Mouse (Mus musculus) hindbrain, postnatal 0 days (tissue): ENCODE measurements around the gene Lsp1. TPM values are rescaled to one million over a fixed set of nuclear protein-coding genes. Genes with fewer than 3 reads are reported as not detected.
A peak's percentile ranks its signal among the peaks of the same experiment; 100 is the strongest.

Source experiments
- ATAC-seq: fragments of 200-750 bp; cut with Nextera tagmentation; 2 replicates; pipeline ENCODE4 v1.8.0; 2017; ENCODE audit warnings: mild to moderate bottlenecking, moderate TSS enrichment, moderate library complexity
- DNase-seq: peaks from one replicate; pipeline ENCODE4 v3.0.0-alpha.2; 2015; ENCODE audit warnings: low spot score
- H3K27ac ChIP-seq: fragments of 300-500 bp; sonication (generic); 2 replicates; pipeline ENCODE4 v1.5.1; 2014; ENCODE audit warnings: mild to moderate bottlenecking
- H3K27me3 ChIP-seq: fragments of 300-500 bp; sonication (generic); 2 replicates; pipeline ENCODE4 v1.6.1; 2014; ENCODE audit warnings: low read length, mixed read lengths; ENCODE audit not compliant: insufficient read depth
- H3K36me3 ChIP-seq: fragments of 300-500 bp; sonication (generic); 2 replicates; pipeline ENCODE4 v1.6.1; 2014; ENCODE audit warnings: low read length, mixed read lengths; ENCODE audit not compliant: insufficient read depth
- H3K4me1 ChIP-seq: fragments of 300-500 bp; sonication (generic); 2 replicates; pipeline ENCODE4 v1.6.1; 2014; ENCODE audit warnings: antibody characterized with exemption, low read length, mixed read lengths; ENCODE audit not compliant: insufficient read depth
- H3K4me2 ChIP-seq: fragments of 300-500 bp; sonication (generic); 2 replicates; pipeline ENCODE4 v1.6.1; 2014; ENCODE audit warnings: low read depth, mild to moderate bottlenecking, low read length, moderate library complexity, mixed read lengths
- H3K4me3 ChIP-seq: fragments of 300-500 bp; sonication (generic); 2 replicates; pipeline ENCODE4 v1.5.1; 2014; ENCODE audit warnings: low read length
- H3K9ac ChIP-seq: fragments of 300-500 bp; sonication (generic); replicated peaks from 2 replicates; pipeline ENCODE4 v1.6.1; 2014; ENCODE audit warnings: mild to moderate bottlenecking, low read length, moderate library complexity, mixed read lengths
- H3K9me3 ChIP-seq: fragments of 300-500 bp; sonication (generic); 2 replicates; pipeline ENCODE4 v1.6.1; 2016; ENCODE audit warnings: low read length, mixed read lengths
- CTCF ChIP-seq: IDR thresholded peaks from 2 replicates; pipeline ENCODE4 v1.5.1; 2016; ENCODE audit warnings: antibody characterized with exemption, control low read depth, low read depth
- WGBS: fragments of 180-500 bp; shearing (Covaris S2); extraction: QIAGEN DNeasy Blood & Tissue Kit; methylation state at CpG from one replicate; pipeline ENCODE4 v1.1.7; 2014; 5-methylcytosine and 5-hydroxymethylcytosine counted together
- polyA plus RNA-seq: library from polyadenylated mRNA; unstranded; fragments of >200 nt; fragmentation: Nextera tagmentation; extraction: Ambion mirVana; gene quantifications from 2 replicates; pipeline ENCODE4 v1.2.1, GENCODE M21; 2015
- total RNA-seq: library from RNA; depleted of rRNA; stranded (reverse); fragments of >200 nt; gene quantifications from 2 replicates; pipeline ENCODE4 v1.2.3, GENCODE M21; 2014

Lsp1 gene
- total and polyA plus RNA-seq, 2 experiments from 2014 or later = 4.6 to 7.2 TPM

DNA sequence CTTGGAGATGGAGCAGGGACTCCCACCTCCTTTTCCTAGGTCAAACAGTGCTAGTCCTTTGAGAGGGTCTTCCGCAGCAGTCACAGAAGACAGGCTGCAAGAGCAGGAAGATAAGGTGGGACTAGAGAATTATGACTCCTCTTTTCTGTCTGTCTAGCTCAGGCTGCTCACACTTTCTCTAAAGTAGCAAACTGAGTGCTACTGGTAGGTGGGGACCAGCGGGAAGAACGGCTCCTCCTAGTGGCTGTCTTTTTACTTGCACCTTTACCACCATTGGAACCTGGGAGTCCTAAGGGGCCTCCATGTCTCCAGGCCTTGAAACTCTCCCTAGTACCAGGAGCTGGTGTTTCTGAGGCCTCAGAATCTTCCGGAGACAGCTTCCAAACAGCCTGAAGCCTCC is 25.1 kb upstream of the Lsp1 start:
- ATAC-seq (no peak), DNase-seq (peak; percentile 76)
- H3K27me3 ChIP-seq = no peaks in the 10 kb centered on the region
- H3K9ac ChIP-seq = no peak overlapping the region
- WGBS = 24% methylated on average over 4 of the region's 4 CpGs
- no peaks in the 10 kb centered on the region for H3K9me3 ChIP-seq
- no peak overlapping the region for H3K4me3 ChIP-seq
- no peak overlapping the region for H3K27ac ChIP-seq
- peak; percentile 81 for TF ChIP-seq CTCF
- no peak overlapping the region for H3K4me2 ChIP-seq
- H3K4me1 ChIP-seq = peaks cover 5% of the 10 kb centered on the region
- H3K36me3 ChIP-seq = no peaks in the 10 kb centered on the region

DNA sequence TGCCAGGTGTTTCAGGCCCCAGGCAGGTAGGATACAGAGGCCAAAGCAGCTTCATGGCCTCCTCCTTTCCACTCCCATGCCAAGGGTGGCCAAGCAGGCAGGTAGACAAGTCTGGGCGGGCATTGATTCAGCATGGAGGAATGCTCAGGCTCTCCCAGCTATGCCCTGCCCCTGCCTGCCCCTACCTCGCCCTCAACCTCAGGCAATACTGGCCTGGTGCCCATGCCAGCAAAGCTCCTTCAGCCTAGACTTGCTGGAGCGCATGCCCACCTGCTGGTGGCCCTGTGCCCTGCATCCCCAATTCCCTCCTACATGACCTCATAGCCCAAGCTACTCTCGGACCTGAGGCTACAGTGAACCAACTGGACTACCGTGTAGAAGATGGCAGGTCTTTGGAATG is 23.3 kb upstream of the Lsp1 start:
- H3K27ac ChIP-seq = no peak overlapping the region
- H3K4me2 ChIP-seq = no peak overlapping the region
- TF ChIP-seq CTCF = peak; percentile 41
- no peaks in the 10 kb centered on the region for H3K27me3 ChIP-seq
- no peaks in the 10 kb centered on the region for H3K4me1 ChIP-seq
- WGBS = 83% methylated on average over 5 of the region's 5 CpGs
- DNase-seq = no peak
- H3K36me3 ChIP-seq = no peaks in the 10 kb centered on the region
- no peak overlapping the region for H3K9ac ChIP-seq
- H3K9me3 ChIP-seq = no peaks in the 10 kb centered on the region
- H3K4me3 ChIP-seq = no peak overlapping the region
- ATAC-seq = no peak

DNA sequence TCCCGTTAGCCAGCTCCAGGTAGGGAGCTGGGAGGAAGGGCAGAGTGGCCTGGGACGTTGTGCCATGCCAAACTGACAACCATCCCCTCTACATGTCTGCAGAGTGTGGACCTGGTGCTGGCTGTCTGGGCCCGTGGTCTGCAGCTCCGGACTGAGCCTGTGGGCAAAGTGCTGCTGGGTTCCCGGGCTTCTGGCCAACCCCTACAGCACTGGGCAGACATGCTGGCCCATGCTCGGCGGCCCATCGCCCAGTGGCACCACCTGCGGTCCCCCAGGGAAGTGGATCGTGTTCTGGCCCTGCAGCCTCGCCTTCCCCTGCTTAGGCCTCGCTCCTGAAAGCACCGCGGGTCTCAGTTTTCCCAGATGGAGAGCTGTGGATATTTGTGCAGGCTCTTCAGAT is 20.6 kb upstream of the Lsp1 start:
- Histone ChIP-seq H3K4me3 (no peak overlapping the region), H3K9me3 (no peaks in the 10 kb centered on the region), H3K27ac (no peak overlapping the region), H3K9ac (no peak overlapping the region), H3K4me2 (no peak overlapping the region), H3K4me1 (no peaks in the 10 kb centered on the region), H3K36me3 (no peaks in the 10 kb centered on the region), H3K27me3 (no peaks in the 10 kb centered on the region)
- ATAC-seq (no peak), DNase-seq (no peak)
- 65% methylated on average over 14 of the region's 14 CpGs for WGBS
- no peak for TF ChIP-seq CTCF

DNA sequence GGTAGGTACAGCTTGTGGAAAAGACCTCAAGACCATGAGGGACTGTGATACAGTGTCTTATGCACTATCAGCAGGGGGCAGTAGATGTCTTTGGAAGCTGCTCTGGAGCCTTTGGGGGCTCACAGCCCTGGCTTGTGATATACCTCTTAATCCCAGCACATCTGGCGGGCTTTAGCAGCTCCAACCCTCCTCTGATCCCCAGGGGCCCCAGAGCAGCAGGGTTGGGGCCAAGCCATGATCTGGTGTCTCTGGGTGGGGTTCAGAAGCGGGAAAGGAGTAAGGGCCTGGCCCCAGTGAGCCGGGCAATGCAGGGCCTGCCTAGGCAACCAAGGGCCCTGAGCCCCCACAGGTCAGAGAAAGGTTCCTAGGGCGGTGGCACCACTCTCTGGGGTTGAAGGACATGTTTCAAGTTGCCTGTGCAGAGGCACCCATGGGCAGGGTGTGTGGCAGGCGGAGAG is 19.9 kb upstream of the Lsp1 start:
- peak; percentile 74 for DNase-seq
- Histone ChIP-seq H3K4me2 (no peak overlapping the region), H3K9me3 (no peaks in the 10 kb centered on the region), H3K9ac (no peak overlapping the region), H3K4me3 (no peak overlapping the region), H3K36me3 (no peaks in the 10 kb centered on the region), H3K4me1 (no peaks in the 10 kb centered on the region), H3K27me3 (no peaks in the 10 kb centered on the region), H3K27ac (no peak overlapping the region)
- WGBS = 60% methylated on average over 5 of the region's 5 CpGs
- ATAC-seq = peak; percentile 80; the same call in 1 of the 2 replicates
- TF ChIP-seq CTCF = peak; percentile 71

DNA sequence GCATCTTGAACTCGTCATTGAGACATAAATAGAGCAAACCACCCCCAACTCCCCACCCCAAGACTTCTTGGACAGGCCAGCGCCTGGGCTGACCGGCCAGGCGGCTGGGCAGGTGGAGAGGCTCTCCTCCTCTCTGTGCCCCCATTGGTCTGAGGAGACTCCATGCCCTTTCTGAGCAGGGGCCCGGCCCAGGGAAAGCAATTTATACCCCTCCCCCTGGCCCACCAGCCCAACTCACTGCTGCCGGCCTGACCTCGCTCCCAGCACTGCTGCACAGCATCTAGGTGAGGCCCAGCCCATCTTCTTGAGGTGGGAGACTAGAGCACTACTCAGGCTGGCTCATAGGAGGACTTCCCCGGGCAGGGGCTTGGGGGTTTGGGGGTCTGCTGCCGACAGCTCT is 19.0 kb upstream of the Lsp1 start, which contains the start of gene Tnni2:
TSS of gene Tnni2 (plus strand) at position 224 of the 400 bp plus-strand sequence.
- DNase-seq (no peak), ATAC-seq (no peak)
- Histone ChIP-seq H3K4me1 (no peaks in the 10 kb centered on the region), H3K27me3 (no peaks in the 10 kb centered on the region), H3K4me2 (no peak within 1 kb of the TSS), H3K36me3 (no peaks in the 10 kb centered on the region), H3K27ac (no peak within 1 kb of the TSS), H3K4me3 (no peak within 1 kb of the TSS), H3K9ac (no peak within 1 kb of the TSS), H3K9me3 (no peaks in the 10 kb centered on the region)
- 81% methylated on average over 9 of the region's 9 CpGs for WGBS
- no peak for TF ChIP-seq CTCF

DNA sequence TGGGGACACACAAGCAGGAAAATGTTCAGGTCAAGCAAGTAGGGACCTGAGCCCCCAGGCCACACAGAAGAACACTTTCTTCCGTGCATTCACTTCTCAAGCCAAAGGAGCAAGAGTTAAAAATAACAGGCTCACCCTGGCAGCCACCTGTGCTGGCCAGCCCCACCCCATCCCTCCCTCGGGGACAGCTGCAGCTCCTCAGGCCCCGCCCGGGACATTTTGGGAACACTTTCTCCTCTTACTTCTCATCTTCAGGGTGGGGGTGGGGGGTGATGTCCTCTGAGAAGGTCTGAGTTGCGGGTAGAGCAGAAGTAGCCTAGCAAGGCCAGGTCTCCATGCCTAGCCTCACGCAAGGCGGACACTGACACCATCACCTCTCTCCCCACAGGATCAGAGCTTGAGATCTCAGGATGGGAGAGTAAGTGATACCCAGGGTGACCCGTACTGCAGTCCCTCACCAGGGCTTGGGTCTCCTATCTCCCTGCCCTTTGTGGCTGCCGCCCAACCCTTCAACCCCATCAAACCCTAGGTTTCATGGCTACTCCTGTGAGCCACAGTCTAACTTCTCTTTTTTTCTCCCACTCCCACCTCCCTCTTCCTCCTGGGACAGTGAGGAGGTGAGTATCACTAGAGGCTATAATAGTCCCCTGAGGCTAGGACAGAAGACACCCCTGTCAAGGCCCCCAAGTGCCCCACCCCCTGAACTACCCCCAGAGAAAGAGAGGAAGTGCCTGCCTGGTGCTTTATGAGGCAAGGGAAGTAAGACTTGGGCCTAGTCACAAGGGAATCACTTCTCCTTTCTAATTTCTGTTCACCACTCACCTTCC is 18.3 kb upstream of the Lsp1 start:
- no peak overlapping the region for H3K4me2 ChIP-seq
- no peak overlapping the region for H3K27ac ChIP-seq
- no peak for TF ChIP-seq CTCF
- WGBS = 81% methylated on average over 9 of the region's 9 CpGs
- no peaks in the 10 kb centered on the region for H3K4me1 ChIP-seq
- H3K27me3 ChIP-seq = no peaks in the 10 kb centered on the region
- DNase-seq (no peak), ATAC-seq (no peak)
- H3K9me3 ChIP-seq = no peaks in the 10 kb centered on the region
- no peak overlapping the region for H3K9ac ChIP-seq
- H3K36me3 ChIP-seq = no peaks in the 10 kb centered on the region
- H3K4me3 ChIP-seq = no peak overlapping the region

DNA sequence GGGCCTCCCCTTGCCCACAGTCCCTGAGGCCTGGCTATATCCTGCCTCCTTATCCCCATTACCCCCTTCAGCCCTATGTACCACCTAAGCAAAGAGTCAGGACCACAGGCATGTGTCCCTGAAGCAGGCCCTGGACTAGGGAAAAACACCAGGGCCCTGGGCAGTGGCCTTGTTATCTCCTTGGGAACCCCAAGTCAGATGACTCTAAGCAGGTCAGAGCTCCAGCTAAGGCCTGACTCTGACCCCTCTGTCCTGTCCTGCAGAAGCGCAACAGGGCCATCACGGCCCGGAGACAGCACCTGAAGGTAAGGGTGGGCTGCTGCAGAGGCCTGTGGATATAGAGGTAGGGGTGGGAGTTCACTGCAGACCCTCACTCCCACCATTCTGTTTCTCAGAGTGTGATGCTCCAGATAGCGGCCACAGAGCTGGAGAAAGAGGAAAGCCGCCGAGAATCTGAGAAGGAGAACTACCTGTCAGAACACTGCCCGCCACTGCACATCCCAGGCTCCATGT is 17.6 kb upstream of the Lsp1 start:
- H3K27me3 ChIP-seq = no peaks in the 10 kb centered on the region
- H3K4me1 ChIP-seq = no peaks in the 10 kb centered on the region
- no peak overlapping the region for H3K27ac ChIP-seq
- no peak overlapping the region for H3K4me3 ChIP-seq
- TF ChIP-seq CTCF = no peak
- H3K9me3 ChIP-seq = no peaks in the 10 kb centered on the region
- H3K4me2 ChIP-seq = no peak overlapping the region
- ATAC-seq (no peak), DNase-seq (no peak)
- no peaks in the 10 kb centered on the region for H3K36me3 ChIP-seq
- no peak overlapping the region for H3K9ac ChIP-seq
- WGBS = 98% methylated on average over 7 of the region's 7 CpGs
